Mouse (Mus musculus) B cell, adult 67 days (primary cell): ENCODE data around the gene Lama2. TPM values are rescaled to one million over a fixed set of nuclear protein-coding genes. Genes with fewer than 3 reads are reported as not detected.

Experiments used
- total RNA-seq, 2 experiments: library from RNA; stranded (reverse); gene quantifications; 4 replicates each; pipeline ENCODE4 v1.2.4; 2023

Lama2 gene
- total RNA-seq, result not detected

DNA sequence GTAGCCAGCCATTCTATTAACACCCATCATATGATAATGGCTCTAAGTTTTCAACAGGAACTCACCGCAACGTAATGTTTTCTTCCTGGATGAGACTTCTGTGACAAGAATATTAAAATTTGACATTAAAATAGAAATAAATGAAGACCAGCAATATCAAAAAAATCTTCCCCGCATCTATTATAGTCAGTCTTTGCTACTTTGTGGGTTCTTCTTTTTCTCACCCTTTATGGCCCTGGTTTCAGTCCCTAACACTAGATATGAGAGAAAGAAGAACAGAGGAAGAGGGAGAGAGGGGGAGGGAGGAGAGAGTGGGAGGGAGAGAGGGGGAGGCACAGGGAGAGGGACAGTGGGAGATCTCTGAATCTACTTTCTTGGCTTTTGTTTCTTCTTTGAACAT is at the start of gene Lama2:
Lama2 (minus strand) TSS at position 101 of the 400 bp plus-strand sequence.

